Mouse (Mus musculus): ENCODE results near the gene Sh3rf3.

The Sh3rf3 gene

GRCm38 (mm10) chr10:58921643-58922188 lies 108.6 kb downstream of the Sh3rf3 start:
- DNase-seq: no peak

DNA sequence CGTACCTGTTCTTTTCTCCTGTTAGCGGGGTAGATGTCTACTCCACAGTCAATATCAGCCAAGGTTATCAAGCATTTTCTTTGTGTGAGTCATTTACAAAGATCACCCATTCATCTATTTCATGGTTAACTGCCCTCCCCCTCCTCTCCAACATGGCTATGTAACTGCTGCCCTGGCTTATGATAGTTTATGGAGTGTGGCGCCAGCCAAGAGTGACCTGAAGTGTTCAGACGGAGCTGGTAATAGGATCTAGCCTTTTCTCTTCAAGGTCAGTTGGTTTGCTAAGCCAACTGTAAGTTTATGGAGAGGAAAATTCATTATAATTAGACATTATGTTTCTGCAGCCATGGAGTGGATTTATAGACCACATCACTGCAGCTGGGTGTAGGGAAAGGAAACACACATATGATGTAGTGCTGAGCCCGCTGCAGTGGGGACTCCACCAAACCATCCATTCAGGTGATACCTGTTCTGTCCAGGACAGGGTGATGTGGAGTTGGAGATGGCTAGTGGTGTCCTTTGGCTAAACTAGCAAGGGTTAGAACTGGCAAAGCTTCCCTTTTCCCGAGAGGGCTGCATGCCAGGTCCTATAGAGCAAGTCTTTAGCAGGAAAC lies 109.2 kb downstream of the Sh3rf3 start:
- no peak for DNase-seq

DNA sequence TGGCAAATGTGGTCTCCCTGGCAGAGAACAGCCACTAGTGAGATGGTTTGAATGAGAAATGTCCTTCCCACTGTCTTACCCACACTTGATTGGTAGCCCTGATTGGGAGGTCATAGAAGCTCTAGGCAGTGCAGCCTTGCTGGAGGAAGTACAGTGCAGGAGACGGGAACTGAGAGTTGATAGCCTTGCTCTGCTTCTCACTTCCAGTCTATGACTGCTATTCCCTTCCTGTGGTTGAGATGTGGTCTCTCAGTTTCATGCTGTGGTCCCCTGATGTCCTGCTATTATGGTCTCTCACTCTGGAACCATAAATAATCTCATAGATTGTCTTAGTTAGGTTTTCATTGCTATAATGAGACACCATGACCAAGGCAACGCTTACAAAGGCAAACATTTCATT lies 109.8 kb downstream of the Sh3rf3 start:
- no peak for DNase-seq

DNA sequence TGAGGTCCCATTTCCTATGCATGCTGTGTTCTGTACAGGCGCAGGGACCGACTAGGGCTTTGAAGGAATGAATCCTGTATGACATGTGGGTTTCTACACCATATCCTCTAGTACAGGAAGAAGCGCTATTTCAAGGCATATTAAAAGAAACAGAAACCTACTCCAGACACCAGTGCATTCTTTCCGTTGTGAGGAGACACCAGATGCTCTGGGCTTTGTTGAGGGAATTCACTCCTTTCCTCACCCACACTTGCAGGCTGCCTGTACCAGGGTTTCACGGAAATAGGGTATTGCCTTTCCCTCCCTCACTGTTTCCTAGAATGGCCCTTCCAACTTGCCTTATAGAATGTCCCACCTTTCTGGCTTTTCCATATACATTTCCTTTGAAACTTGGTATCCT lies 113.4 kb downstream of the Sh3rf3 start:
- no peak for DNase-seq

- DNase-seq: peak in 1 of 2 experiments; percentile 57
Measured at GRCm38 (mm10) chr10:58928952-58929442, 115.8 kb downstream of the Sh3rf3 start.

- peak; percentile 21 to 24 for DNase-seq
Measured at GRCm38 (mm10) chr10:58932151-58932773, 119.1 kb downstream of the Sh3rf3 start.

- DNase-seq: no peak
Measured at GRCm38 (mm10) chr10:58935606-58936005, 122.4 kb downstream of the Sh3rf3 start.

DNA sequence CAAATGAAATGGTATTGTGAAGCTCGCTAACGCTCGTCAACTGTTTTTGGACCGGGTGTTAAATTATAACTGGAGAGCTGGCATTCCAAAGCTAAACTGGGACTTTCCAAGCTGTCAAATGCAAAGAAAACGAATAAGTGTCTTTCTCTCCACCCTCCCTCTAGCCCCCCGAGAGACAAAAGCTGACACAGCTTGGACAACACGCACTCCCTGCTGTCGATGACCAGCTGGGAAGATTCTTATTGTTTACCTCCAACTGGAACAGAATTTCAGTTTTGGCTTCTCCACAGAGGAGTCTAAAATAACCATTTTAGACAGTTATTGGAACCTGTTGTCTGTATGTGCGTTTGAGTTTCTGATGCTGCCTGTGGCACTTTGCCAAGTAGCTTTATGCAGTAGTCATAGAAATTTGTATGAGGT lies 123.3 kb downstream of the Sh3rf3 start:
- DNase-seq: peak in 1 of 2 experiments; percentile 27

GRCm38 (mm10) chr10:58937521-58937920 lies 124.4 kb downstream of the Sh3rf3 start:
- no peak for DNase-seq

GRCm38 (mm10) chr10:58942819-58943218 lies 129.7 kb downstream of the Sh3rf3 start:
- no peak for DNase-seq

GRCm38 (mm10) chr10:58943661-58944400 lies 130.7 kb downstream of the Sh3rf3 start:
- DNase-seq: no peak

- peak; percentile 15 to 61 for DNase-seq
Measured at GRCm38 (mm10) chr10:58944930-58945329, 131.8 kb downstream of the Sh3rf3 start.

DNA sequence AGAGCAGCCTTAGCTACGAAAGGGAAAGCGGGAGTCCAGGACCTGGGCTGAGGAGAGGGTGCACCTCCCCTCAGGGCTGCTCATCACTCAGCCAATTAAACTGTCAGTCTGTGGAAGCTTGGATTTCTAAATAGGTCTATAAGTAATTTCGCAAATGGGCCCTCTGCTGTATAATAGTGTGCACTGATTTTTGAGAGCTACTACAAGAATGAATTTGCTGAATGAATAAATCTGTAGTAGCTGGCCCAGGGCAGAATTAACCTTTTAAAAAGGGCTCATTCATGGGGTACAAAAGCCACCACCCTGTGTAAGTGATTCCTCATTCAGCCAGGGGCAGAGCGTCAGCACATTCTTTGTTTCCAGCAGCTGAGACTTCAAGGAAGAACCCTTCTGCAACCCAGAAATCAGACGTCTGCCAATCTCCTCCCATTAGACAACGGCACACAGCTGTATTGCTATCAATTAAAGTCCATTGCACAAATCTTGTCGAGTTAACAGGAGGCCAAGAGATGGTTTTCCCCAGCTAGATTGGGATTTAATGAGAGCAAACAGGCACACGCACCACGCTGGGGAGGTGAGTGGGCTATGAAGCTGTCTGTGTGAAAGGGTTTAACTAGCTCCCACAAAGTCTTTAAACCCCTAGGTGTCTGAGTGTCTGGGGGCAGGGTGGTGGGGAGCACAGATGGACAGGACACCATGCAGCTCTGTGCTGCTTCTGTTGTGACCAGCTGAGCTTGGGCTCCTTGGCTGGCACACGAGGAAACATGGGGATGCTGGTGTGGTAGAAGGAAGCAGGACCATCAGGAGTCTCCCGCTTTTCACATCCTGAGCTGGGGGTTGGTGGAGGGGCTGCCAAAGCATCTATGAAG lies 136.8 kb downstream of the Sh3rf3 start:
- peak in 1 of 2 experiments; percentile 27 for DNase-seq

DNA sequence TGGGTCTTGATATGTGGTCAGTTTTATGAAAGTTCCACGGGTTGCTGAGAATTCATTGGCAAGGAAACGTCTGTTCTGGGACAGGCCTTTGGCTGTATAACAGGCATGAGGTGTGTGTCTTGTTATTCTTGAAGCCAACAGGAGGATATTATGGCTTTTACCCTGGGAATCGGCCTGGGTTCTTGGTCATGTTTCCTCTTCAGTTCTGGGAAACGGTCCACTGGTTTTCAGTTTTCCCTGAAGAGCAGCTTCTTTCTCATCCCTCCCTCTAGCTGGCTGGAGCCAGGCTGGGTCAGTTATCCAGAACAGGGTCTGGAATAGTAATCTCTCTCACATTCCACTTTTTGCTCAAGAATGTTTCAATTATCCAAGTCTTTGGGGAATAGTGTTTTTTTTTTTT lies 147.0 kb downstream of the Sh3rf3 start:
- DNase-seq: no peak

DNA sequence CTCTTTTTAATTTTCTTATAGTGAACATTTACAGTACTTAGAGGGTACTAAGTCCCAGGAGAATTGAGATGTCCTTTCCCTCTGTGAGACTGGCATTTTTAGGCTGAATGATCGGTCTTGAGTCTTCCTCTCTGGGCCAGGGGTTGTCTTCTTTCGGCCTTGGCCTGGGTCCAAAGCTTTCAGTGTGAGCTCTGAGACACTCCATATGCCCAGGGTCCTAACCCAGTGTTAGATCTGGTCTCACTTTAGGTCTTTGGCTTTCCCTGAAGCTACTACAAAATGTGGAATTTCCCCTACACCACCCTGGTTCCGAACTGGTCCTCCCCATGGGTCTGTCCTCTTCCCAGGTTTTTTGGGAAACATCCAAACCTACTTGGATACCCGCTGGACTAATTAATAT lies 155.1 kb downstream of the Sh3rf3 start:
- no peak for DNase-seq

GRCm38 (mm10) chr10:58969351-58969750 lies 156.2 kb downstream of the Sh3rf3 start:
- DNase-seq: no peak

DNA sequence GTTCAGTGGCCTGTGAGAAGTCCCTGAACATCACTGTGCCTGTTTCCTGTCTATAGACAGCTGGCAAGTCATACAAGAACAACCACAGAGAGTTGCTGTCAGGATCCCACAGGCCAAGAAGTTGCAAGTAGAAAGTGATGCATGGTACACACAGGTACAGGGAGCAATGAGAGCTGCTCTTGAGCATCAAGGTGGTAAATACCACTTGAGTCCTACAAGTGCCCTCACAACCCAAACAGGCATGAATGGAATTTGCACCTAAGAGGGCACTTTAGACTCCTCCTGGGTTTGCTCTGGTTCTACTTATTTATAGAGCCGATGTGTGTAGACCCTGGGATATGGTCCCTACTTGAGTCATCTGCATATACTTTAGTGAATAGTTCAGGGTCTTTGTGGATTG lies 159.0 kb downstream of the Sh3rf3 start:
- DNase-seq: peak; percentile 44 to 48

DNA sequence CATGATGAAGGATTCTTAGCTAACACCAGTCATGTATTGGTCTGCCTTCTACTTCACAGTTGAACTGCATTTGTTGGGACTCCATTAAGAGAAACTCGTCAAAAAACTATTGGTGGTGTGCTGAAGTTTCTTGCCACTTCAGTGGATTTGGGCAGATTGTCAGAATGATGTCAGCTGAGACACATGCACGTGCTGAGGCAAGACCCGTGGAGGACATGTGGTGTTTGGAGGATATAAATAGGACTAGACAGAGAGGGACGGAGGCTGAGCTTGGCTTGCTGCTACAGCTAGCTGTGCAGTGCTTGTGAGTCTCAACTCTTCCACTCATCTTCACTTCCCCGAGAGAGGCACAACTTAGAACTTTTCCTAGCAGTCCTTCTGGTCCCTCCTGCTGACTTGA lies 161.0 kb downstream of the Sh3rf3 start:
- no peak for DNase-seq

GRCm38 (mm10) chr10:58979320-58979959 lies 166.3 kb downstream of the Sh3rf3 start:
- DNase-seq: no peak

GRCm38 (mm10) chr10:58981674-58982329 lies 168.6 kb downstream of the Sh3rf3 start:
- DNase-seq: peak; percentile 7 to 25

DNA sequence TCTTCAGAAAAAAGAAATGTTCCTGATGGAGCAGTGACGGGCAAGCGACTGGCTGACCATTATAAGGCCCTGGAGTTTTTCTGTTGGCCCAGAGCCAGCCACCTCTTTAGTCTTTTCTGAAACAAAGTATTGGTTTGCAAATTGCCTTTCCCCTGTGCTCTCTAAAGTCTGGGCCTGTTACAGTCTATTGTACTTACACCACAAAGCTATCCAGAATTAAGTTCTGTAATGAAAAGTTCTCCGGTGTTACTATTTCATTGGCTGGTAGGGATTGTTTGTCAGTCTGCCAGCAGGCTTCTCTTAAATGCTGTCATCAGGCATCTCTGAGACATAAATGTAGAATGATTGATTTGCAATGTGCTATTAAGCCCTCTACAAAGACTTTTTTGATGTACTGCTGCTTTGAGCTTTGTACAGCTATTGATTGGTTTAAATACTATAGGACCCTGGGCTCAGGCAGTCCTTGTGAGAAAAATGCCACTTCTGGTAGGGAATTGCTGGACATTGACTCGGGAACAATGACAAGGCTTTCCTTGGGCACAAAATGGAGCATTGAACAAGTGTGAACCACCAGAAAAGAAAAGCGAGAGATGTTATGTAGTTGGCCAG lies 169.5 kb downstream of the Sh3rf3 start:
- no peak for DNase-seq

Measured in lung, postnatal 4 days (tissue).